Mouse (Mus musculus): ENCODE measurements around the gene Cers2.

DNA sequence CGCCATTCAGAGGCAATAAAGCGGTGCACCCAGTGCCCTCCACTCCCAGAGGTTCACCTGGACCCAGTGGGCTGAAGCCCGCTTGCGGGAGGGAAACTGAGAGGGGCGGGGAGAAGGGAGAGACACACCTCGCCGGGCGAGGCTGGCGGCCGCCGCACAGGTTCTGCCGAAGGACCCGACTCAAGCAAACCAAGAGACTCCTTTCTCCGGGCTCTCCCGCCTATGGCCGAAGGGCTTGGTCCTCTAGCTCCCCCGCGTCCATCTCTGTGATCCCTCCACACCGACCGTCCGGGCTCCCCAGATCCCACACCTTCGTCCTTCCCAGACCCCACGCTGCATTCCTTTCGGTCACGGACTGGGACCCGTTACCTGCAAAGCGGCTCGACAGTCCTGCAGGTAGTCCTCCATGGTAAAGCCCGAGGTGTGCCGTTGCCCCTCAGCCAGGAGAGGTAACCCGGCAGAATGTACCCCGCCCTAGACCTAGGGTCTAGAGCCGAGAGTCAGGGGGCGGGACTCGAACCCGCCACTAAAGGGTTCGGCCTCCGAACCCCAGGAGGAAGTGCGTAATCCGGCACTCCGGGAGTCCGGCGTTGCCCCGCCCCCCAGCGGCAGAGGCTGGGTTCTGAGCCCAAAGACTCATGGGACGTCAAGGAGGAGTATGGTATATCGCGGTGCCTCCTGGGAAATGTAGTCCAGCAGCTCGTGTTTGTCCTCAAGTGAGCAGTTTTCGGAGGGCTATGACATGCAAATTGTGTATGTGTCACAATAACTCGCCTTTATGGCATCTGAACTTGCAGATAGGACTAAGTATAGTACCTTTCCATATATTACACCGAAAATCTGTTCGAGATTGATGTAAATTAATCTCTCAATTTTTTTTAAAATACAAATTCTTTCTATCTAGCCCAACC is 33.1 kb upstream of the Cers2 start, which contains the start of the genes Mindy1 and Prune1:
- TF ChIP-seq CTCF (IDR thresholded peaks at IDR 0.05; ENCODE audit: low read depth) (peak; percentile 36), EP300 (IDR thresholded peaks at IDR 0.05; ENCODE audit: low read depth) (0 out of 2 replicates have a peak, but pooled peaks have one; percentile 43)
